Mouse (Mus musculus): ENCODE measurements around the gene Lrrc23.

DNA sequence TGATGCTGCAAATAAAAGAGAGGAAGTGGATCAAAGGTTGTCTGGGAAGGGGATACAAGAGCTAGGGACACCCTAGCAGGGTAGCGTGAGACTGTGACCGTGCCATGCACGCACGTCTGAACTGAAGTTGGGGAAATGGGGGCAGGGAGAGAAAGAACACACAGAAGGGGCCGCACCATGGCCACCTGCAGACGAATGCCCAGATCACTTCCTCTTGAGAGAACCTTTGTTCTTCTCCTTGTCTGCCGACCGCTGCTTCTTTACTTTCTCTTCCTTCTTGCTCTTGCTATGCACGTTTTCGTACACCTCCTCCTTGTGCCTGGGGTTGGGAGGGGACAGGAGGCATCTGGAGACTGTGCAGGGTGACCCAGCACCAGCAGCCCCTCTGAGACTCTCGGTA, 58.6 kb downstream of the Lrrc23 start:
- TF ChIP-seq POLR2A (IDR thresholded peaks at IDR 0.05; ENCODE audit: insufficient read length, low read depth) (no peak), TCF3 (IDR thresholded peaks at IDR 0.05; ENCODE audit: insufficient read length, low read depth) (no peak), USF1 (IDR thresholded peaks at IDR 0.05; ENCODE audit: low read depth) (no peak), MYOD1 (IDR thresholded peaks at IDR 0.05; ENCODE audit: control insufficient read depth in 1 of 3, insufficient read length in 2 of 3, low read depth in 2 of 3) (no peak), E2F4 (IDR thresholded peaks at IDR 0.05; ENCODE audit: insufficient read depth) (no peak), TCF12 (IDR thresholded peaks at IDR 0.05; ENCODE audit: insufficient read depth, poor library complexity, severe bottlenecking) (no peak)

All from myocyte (in vitro differentiated cells).